ENCODE assay signal across 22 mouse cellular contexts in the genomic region with DNA sequence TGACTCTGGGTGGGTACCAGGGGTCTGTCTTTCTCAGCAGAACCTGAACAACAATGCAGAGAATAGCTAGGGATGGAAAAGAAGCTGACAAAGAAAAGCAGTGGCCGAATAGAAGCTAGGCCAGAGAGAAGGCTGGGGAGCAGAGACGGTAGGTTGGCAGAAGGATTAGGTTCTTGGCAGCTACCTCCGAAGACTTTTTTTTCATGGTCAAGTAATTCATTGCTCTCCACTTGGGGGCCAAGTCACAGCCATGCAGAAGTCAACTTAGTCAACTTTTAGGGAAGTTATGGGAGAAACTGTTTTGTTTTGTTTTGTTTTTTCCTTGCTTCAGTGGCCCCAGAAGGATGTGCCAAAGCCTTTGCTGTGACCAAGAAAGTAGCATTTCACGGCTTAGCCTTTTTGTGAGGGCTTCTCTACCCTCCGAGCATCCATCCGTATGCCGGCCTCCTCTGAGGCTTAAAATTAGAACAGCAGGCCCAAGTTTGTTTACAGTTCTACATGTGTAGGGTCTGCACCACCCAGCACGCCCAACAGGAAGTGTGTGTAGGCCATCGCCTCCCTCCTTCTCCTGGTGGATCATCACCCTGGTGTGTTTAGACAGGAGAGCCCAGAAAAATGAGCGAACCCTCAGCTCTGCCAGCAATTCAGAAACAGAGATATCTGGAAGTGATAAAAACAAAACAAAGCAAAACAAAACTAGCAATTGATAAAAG.
DNase-seq lines count a peak whose midpoint lies in the region; ATAC-seq and TF ChIP-seq lines count a peak whose summit lies in the region.
"Had no signal": no experiment of that assay in that cellular context is flagged by ENCODE, and none has a peak within 500 bp of the region (broad histone marks: within the 10 kb centered on the region; RNA-seq: fewer than 3 reads in every experiment).

No protein-coding gene starts in this region.

- peak; percentile 5 to 18 for DNase-seq in cerebellum, postnatal 14 days
- DNase-seq in cerebellum, postnatal 36 days = no peak
- peak; percentile 12 for DNase-seq in hindbrain, postnatal 0 days (ENCODE audit: low spot score)
- no peak for DNase-seq in lung, postnatal 14 days
- peak; percentile 34 for DNase-seq in yolk sac, embryonic 10.5 days (ENCODE audit: low spot score)
- DNase-seq: adrenal gland, adult 2 months; cerebellum, adult 2 months; gastrocnemius, postnatal 36 days; heart, postnatal 4 days; layer of hippocampus, adult 9-11 months; right cerebral cortex, adult 18-20 months; right cerebral cortex, postnatal 4 days; thymus, postnatal 14 days had no signal

- no peaks in the 10 kb centered on the region for H3K4me1 ChIP-seq in hindbrain, postnatal 0 days (ENCODE audit: insufficient read depth, low read length)
- H3K4me1 ChIP-seq in hindbrain, embryonic 12.5 days = no peaks in the 10 kb centered on the region
- H3K4me1 ChIP-seq in lung, embryonic 15.5 days = 0 out of 2 replicates have a peak, but pooled peaks cover 2% of the 10 kb centered on the region
- H3K4me1 ChIP-seq: hindbrain, embryonic 15.5 days; intestine, embryonic 15.5 days; kidney, embryonic 15.5 days; neural tube, embryonic 15.5 days had no signal

- H3K4me2 ChIP-seq in hindbrain, postnatal 0 days (ENCODE audit: low read depth, low read length) = no peak overlapping the region
- no peak overlapping the region for H3K4me2 ChIP-seq in hindbrain, embryonic 12.5 days (replicated peaks)
- no peak overlapping the region for H3K4me2 ChIP-seq in lung, embryonic 15.5 days
- H3K4me2 ChIP-seq: hindbrain, embryonic 15.5 days; intestine, embryonic 15.5 days; kidney, embryonic 15.5 days; neural tube, embryonic 15.5 days had no signal

- no peak overlapping the region for H3K27ac ChIP-seq in hindbrain, postnatal 0 days
- H3K27ac ChIP-seq in hindbrain, embryonic 12.5 days = no peak overlapping the region
- no peak overlapping the region for H3K27ac ChIP-seq in lung, embryonic 15.5 days
- H3K27ac ChIP-seq: hindbrain, embryonic 15.5 days; intestine, embryonic 15.5 days; kidney, embryonic 15.5 days; left cerebral cortex, adult 2 months; midbrain, embryonic 10.5 days; neural tube, embryonic 15.5 days had no signal

- no peak for ATAC-seq in hindbrain, postnatal 0 days
- no peak for ATAC-seq in hindbrain, embryonic 12.5 days (ENCODE audit: low FRiP score)
- ATAC-seq in lung, embryonic 15.5 days (ENCODE audit: borderline replicate concordance, extremely low read depth, low FRiP score, low TSS enrichment) = peak; percentile 74; the same call in 1 of the 2 replicates
- ATAC-seq: forebrain, embryonic 16.5 days; intestine, embryonic 15.5 days had no signal

- no peaks in the 10 kb centered on the region for H3K36me3 ChIP-seq in hindbrain, postnatal 0 days (ENCODE audit: insufficient read depth, low read length)
- H3K36me3 ChIP-seq in hindbrain, embryonic 12.5 days = no peaks in the 10 kb centered on the region
- H3K36me3 ChIP-seq in lung, embryonic 15.5 days = no peaks in the 10 kb centered on the region
- H3K36me3 ChIP-seq: hindbrain, embryonic 15.5 days; intestine, embryonic 15.5 days; kidney, embryonic 15.5 days; midbrain, embryonic 10.5 days; neural tube, embryonic 15.5 days had no signal

- H3K27me3 ChIP-seq in hindbrain, postnatal 0 days (ENCODE audit: insufficient read depth, low read length) = no peaks in the 10 kb centered on the region
- no peaks in the 10 kb centered on the region for H3K27me3 ChIP-seq in hindbrain, embryonic 12.5 days
- no peaks in the 10 kb centered on the region for H3K27me3 ChIP-seq in lung, embryonic 15.5 days
- H3K27me3 ChIP-seq: hindbrain, embryonic 15.5 days; intestine, embryonic 15.5 days; kidney, embryonic 15.5 days; neural tube, embryonic 15.5 days had no signal

- no peaks in the 10 kb centered on the region for H3K9me3 ChIP-seq in hindbrain, postnatal 0 days (ENCODE audit: low read length)
- no peaks in the 10 kb centered on the region for H3K9me3 ChIP-seq in hindbrain, embryonic 12.5 days (replicated peaks)
- H3K9me3 ChIP-seq in lung, embryonic 15.5 days = no peaks in the 10 kb centered on the region
- H3K9me3 ChIP-seq: hindbrain, embryonic 15.5 days; intestine, embryonic 15.5 days; kidney, embryonic 15.5 days; midbrain, embryonic 10.5 days; neural tube, embryonic 15.5 days had no signal

- no peak for TF ChIP-seq CTCF in hindbrain, postnatal 0 days (IDR thresholded peaks at IDR 0.05; ENCODE audit: low read depth)

- H3K9ac ChIP-seq in hindbrain, postnatal 0 days (replicated peaks; ENCODE audit: low read length) = no peak overlapping the region
- H3K9ac ChIP-seq in hindbrain, embryonic 12.5 days = no peak overlapping the region
- H3K9ac ChIP-seq in lung, embryonic 15.5 days = no peak overlapping the region
- H3K9ac ChIP-seq: hindbrain, embryonic 15.5 days; intestine, embryonic 15.5 days; kidney, embryonic 15.5 days; neural tube, embryonic 15.5 days had no signal

- 58% methylated on average over 10 of the region's 10 CpGs for WGBS in hindbrain, postnatal 0 days
- WGBS in hindbrain, embryonic 12.5 days = 64% methylated on average over 10 of the region's 10 CpGs
- 39% methylated on average over 10 of the region's 10 CpGs for WGBS in lung, embryonic 15.5 days

- no peak overlapping the region for H3K4me3 ChIP-seq in hindbrain, postnatal 0 days (ENCODE audit: low read length)
- no peak overlapping the region for H3K4me3 ChIP-seq in hindbrain, embryonic 12.5 days
- no peak overlapping the region for H3K4me3 ChIP-seq in lung, embryonic 15.5 days
- H3K4me3 ChIP-seq: hindbrain, embryonic 15.5 days; intestine, embryonic 15.5 days; kidney, embryonic 15.5 days; left cerebral cortex, adult 2 months; midbrain, embryonic 10.5 days; neural tube, embryonic 15.5 days had no signal

Comparison
In these comparisons a context has a peak if more than half of its experiments do, and no peak if none do; other contexts are left out.
1. DNase-seq: peak in cerebellum, postnatal 14 days (2 of 2), hindbrain, postnatal 0 days (single experiment) and yolk sac, embryonic 10.5 days (single experiment); none in cerebellum, postnatal 36 days (0 of 2) and lung, postnatal 14 days (single experiment).